Mouse (Mus musculus) thymus, adult 2 months (tissue): ENCODE measurements at regions not wholly inside any gene's neighbourhood (a gene's known extent, or its start where the extent isn't known, plus 50 kb on each side); places are given as distances from the start of the nearest gene placed in this dataset.

Source experiments
- CTCF ChIP-seq: fragments of 200-500 bp; IDR thresholded peaks from 2 replicates; pipeline ENCODE4 v1.5.1; 2012; ENCODE audit warnings: mild to moderate bottlenecking, control low read depth, low read length, moderate library complexity, borderline replicate concordance; ENCODE audit not compliant: control insufficient read depth, poor library complexity, insufficient read depth; ENCODE audit errors: extremely low read depth
- POLR2A ChIP-seq: fragments of 200-500 bp; IDR thresholded peaks from 2 replicates; pipeline ENCODE4 v1.6.1; 2012; ENCODE audit warnings: mild to moderate bottlenecking, low read length, control low read depth, moderate library complexity; ENCODE audit not compliant: control insufficient read depth, poor library complexity, insufficient read depth; ENCODE audit errors: extremely low read depth

DNA sequence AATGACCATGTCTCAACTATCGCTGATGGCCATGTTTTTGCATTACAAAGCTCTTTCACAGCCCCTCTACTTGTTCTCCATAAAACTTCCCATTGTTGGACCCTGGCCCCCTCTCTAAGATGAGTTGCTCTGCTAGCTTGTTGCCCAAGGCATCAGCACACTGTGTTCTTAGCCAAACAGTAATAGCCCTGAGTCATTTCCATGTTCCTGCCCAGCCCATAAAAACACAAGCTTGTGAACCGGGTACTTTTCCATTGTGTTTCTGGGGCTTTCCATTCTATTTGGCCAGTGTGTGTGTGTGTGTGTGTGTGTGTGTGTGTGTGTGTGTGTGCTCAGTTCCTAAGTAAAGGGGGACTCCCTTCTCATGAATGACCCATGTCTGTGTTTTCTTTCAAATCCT lies 248.2 kb downstream of the Mat2b start:
- TF ChIP-seq CTCF (no peak), POLR2A (no peak)
